Mouse (Mus musculus): ENCODE data around the gene Chd9. TPM values are rescaled to one million over a fixed set of nuclear protein-coding genes. Genes with fewer than 3 reads are reported as not detected.

Chd9 gene
- total RNA-seq, 2 experiments from 2014 or later, result 183 to 217 TPM

DNA sequence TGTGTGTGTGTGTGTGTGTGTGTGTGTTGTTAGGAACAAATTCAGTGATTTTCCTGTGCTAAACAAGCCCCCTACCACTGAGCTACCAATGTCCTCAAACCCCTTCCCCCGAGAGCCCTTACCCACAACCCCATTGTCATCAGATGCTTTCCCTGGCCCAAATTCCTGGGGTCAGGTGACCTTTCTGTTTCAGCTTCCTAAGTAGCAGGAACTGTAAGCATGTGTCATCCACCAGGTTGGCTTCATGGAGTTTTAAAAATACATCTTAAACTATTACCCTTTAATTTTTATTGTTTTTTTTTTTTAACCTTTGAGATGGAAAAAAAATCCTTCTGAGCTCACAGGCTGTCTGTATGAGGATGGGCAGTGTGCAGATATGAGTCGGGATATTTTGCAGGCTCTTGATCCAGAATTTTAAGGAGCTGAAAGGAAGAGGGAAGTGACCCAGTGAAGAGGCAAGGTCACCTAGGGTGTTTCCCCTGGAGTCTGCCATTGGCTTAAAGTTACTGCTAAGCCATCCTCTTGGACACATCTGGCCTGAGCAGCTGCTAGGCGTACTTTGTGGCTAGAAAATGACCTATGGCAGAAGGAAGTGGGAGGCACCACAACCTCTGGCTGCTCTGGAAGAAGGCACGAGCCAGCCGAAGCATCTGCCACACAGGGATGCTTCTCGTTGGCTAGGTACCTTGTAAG, 5.6 kb downstream of the Chd9 start:
- DNase-seq (ENCODE audit: low spot score in 2 of 2), result no peak
- intact Hi-C loops (cut with DNase I), result no loop called here

DNA sequence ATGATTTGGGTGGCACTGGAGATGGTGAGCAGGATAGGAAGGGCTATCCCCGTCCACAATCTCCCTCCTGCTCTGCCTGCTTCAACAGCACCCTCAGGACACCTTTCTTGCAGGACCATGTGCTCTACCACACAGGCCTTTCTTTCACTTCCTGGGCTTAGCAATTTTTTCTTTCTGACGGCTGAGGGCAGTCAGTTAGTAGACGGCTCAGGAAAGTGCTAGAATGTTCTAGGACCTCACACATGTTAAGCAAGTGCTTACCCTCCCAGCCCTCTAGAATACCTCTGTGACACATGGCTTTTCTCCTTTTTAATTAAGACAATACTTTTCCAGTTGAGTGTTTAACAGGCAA, 6.1 kb downstream of the Chd9 start:
- intact Hi-C loops (cut with DNase I), result no loop called here
- no peak for DNase-seq (ENCODE audit: low spot score in 2 of 2)

DNA sequence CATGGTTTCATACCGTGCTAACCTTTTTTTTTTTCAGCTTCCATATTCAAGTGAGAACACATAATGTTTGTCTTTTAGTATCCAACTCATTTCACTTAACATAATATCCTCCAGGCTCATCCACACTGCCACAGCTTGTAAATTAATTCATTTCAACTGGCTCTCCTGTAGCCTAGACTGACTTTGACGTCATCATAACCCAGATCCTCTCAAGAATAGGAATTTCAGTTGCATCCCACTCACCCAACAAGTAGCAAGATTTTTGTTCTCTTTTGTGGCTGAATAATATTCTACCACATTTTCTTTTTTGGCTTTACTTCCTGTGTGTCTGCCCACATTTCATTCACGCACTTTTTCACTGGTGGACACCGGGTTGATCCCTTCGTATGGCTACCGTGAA, 9.3 kb downstream of the Chd9 start:
- DNase-seq (ENCODE audit: low spot score in 2 of 2), result no peak
- intact Hi-C loops (cut with DNase I), result no loop called here

DNA sequence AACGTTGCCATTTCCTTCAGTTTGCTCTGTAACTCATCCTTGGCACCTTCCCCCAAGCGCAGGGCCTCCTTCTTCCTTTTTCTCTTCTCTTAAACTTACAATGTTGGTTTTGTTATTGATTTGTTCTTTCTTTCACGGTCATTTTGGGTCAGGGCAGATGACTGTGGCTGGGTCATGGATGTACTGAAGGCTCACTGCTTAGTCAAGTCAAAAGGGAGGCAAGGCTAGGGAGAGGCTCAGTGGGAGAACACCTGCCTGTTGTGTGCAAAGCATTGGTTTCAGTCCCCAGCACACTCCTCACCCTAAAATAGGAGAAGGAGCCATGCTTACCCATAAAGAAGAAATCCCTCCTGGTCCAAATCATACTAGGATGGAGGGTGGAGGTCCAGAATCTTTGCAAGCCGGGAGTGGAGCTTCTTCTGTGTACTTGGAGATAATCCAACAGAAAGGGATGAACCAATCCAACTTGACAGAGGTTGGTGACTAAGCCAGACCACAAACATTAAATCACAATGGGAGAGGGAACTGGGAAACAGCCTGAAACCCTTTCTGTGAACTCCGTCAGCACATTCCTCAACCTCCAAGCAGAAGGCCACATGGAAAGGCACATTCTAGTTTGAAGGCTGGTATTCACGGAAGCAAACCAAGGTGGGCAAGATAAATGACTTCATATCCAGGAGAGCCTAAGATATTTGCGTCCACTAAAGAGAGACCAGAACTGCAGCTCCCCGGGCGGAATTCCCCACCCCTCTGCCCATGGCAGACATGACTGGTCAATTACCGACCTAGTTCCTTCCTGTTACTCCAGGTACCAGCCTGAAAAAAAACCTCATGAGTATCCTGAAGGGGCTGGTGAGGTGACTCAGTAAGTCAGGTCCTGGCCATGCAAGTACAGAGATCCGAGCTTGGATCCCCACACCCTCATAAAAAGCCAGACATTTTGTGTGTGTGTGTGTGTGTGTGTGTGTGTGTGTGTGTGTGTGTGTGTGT, 11.9 kb downstream of the Chd9 start:
- no peak for DNase-seq (ENCODE audit: low spot score in 2 of 2)
- intact Hi-C loops (cut with DNase I), result no loop called here

DNA sequence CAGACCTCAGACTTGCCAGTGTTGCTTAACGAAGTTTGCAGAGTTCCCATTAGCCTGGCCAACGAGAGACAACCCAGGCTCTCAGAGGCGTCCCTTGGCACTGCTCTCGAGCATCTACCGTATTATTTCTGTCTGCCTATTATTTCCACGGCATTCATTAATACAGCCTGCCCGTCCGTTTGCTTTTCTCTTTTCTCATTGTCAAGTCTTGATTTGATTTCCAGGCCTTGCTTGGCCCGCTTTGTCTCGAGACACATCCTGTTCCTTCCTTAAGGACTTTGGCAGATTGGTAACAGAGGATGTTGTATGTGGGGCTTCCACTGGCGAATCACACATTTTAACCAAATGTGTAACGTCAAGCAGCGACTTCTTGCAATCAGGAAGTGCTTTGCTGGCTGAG, 13.2 kb downstream of the Chd9 start:
- intact Hi-C loops (cut with DNase I), result no loop called here
- no peak for DNase-seq (ENCODE audit: low spot score in 2 of 2)

DNA sequence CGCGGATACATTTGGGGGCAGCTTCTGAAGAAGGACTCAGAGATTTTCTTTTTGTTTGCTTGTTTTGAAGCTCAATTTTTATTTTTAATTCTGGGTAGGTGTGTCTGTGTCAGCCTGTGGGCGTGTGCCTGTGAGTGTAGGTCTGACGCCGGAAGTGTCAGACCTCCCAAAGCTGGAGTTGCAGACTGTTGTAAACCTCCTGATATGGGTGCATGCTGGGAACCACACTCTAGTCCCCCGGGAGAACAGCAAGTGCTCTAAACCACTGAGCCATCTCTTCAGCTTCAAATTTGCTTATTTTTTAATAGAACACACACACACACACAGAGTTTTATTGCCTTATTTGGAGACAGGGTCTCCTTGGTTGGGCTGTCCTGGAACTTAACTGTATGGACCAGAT, 15.0 kb downstream of the Chd9 start:
- intact Hi-C loops (cut with DNase I), result no loop called here

DNA sequence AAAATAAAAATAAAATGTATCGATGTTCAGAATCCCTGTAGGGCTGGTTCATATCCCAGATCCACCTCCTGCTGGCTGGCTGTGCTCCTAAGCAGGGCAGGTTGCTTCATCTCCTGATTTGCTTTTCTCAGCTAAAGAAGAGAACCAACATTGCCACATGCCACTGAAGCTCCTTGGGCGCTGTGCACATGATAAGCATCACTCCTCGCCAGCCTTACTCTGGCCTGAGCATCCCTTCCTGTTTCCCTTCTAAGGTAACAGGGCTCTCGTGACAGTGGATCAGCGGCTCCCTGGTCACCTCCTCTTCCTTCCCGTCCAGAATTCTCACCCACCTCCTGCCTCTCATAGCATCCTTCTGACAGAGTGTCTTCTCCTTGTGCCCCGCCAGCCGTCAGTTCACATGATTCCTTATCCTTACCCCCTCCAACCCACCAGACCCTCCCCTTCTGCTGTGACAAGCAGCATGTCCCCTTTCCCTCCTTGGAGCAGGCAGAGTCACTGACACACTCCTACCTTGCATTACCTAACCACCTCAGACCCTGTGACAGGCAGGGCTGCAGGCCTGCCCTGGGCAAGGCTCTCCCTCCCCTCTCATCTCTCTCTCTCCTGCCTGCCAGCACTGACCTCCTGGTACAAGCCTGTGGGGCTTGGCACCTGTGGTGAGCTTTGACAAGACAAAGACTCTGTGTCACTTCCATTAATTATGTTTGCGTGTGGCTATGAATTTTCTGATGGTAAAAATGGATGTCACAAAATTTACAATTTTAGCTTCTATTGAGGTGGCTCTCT, 16.2 kb downstream of the Chd9 start:
- no peak for DNase-seq (ENCODE audit: low spot score in 2 of 2)
- intact Hi-C loops (cut with DNase I), result no loop called here

More for the DNA sequence above, 15.0 kb downstream of the Chd9 start:
- DNase-seq (ENCODE audit: low spot score in 2 of 2), result no peak

DNA sequence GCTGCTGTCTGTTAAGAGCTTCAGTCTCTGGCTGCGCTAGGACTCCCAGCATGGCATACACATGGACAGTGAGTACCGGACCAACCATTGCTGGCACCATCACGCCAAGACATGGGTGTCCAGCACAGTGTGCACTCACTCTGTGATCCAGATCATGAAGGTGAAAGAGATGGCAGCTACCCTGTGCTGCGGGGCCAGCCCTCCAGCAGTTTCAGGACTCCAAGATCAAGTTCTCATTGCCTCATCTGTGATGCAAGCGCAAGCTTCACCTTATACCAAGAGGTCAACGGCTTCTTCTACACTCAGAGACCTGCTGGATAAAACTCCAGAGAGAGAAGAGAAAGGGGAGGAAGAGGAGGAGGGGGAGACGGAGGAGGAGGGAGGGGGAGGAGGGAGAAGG, 19.8 kb downstream of the Chd9 start:
- no peak for DNase-seq (ENCODE audit: low spot score in 2 of 2)
- intact Hi-C loops (cut with DNase I), result no loop called here

DNA sequence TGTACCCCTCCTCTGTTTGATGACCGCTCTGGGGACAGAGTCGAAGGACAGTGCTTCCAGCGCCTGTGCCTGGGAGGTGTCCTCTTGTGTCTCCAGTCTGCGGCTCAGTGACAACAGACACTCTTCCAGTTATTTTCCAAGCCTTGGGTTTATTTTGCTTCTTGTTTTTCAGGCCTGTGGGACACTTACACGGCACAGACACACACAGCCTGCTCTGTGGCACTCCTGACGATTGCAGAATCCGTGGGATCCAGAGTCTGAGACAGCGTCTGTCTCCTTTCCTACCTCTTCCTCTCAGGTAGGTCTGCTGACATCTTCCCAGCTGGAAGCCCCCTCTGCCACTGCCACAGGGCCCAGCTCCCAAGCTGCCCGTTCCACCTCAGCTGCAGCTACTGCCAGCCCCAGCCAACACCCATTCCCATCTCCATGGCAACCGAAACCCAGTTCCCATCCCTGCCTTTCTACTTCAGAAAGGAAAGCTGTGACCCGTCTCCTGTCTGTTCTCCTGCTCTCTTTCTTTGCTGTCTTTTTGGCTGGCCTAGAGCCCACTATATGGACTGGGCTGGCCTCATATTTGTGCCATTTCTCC, 21.4 kb downstream of the Chd9 start:
- intact Hi-C loops (cut with DNase I), result no loop called here
- peak; percentile 48 to 68 for DNase-seq (ENCODE audit: low spot score in 2 of 2)

DNA sequence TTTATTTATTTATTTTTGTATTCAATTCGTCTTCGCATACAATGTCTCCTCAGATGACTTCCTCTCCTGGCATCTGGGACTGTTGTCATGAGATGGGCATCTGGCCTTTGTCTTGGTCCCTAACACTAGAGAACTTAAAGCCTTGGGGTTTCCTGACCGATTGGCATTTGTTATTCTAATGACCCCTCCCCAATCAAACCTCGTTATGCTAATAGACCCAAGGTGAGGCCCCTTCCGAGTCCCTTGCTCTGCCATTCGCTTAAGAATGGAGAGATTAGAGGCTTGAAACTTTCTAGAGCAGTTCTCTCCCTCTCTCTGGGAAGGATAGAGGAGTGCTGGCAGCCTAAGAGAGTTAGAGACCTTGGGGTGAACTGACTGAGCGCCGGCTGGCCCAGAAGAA, 23.4 kb downstream of the Chd9 start:
- no peak for DNase-seq (ENCODE audit: low spot score in 2 of 2)
- intact Hi-C loops (cut with DNase I), result no loop called here

DNA sequence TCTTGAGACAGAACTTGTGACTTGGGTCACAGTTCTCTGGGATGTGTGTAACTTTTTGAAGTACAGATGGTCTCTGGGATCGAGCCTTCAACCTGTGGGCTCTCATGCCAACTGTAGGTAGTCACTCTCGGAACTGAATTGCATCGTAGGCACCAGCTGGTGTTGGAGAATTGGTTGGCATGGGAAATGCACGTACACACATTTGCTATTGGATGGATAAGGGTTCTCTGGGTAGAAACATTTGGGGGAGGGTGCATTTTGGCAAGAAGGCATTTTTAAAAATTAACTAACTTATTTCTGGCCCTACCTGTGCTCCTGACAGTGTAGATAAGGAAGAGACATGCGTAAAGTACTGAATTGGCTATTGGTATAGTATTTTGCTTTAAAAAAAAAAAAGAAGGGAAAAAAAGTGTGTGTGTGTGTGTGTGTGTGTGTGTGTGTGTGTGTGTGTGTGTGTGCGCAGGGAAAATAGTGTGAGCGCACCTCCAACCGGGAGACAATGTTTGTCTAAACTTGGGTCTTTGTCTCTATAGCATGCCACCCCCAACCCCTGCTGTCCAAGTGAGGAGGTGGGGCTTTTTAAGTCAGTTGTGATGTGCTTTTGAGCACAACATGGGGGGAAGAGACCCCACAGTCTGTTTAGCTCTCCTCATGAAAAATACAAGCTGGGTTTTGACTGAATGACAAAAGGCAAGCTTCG, 26.0 kb downstream of the Chd9 start:
- intact Hi-C loops (cut with DNase I), result no loop called here
- no peak for DNase-seq (ENCODE audit: low spot score in 2 of 2)

DNA sequence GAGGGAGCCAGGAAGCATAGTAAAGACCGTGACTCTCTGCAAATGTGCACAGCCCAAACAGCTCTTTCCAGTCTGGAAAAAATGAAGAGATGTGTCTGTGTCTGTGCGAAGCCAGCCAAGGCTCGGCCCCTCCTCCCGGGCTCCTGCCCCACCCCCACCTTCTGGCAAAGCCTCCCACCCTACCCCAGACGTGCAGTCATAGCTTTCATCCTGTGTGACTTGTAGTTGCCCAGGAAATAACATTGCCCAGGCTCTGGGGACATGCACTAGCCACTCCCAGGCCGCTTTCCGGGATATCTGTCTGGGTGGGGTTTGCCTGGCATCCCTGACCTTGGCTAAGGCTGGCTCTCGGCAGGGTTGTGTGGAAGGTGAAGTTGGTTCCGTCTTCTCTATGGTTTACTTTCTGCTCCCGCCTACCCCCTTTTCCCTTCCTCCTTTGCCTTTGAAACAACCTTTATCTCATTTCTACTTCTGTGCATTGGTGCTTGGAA, 26.6 kb downstream of the Chd9 start:
- intact Hi-C loops (cut with DNase I), result no loop called here
- DNase-seq (ENCODE audit: low spot score in 2 of 2), result no peak

DNA sequence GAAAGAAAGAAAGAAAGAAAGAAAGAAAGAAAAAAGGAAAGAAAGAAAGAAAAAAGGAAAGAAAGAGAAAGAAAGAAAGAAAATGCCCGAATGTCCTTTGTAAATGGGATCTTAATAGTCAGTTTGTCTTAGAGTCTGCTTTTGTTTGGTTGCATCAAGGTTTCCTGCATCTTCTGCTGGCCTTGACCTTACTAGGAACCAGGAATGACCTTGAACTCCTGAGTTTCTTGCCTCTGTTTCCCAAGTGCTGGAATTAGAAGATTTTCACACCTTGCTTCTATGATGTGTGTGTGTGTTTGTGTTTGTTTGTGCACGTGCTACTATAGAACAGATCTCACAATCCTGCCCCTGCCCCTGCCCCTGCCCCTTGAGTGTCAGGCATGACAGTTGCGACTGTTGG, 28.0 kb downstream of the Chd9 start:
- DNase-seq (ENCODE audit: low spot score in 2 of 2), result no peak
- intact Hi-C loops (cut with DNase I), result no loop called here

DNA sequence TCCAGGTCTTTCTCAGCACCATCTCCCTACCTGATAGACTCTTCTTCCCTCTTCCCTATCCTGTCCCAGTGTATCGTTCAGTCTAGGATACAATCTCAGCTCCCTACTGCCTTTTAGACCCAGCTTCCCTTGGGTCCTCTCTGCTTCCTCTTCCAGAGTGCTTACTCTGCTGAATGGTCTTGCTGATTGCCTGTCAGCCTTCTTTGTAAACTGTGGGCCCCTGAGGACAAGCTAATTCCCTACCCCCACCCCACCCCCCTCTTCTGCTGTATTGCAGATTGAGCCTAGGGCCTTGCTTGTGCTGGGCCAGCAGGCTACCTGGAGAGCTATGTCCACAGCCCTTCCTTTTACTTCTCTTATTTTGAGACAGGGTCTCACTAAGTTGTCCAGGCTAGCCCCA, 28.8 kb downstream of the Chd9 start:
- no peak for DNase-seq (ENCODE audit: low spot score in 2 of 2)
- intact Hi-C loops (cut with DNase I), result no loop called here

DNA sequence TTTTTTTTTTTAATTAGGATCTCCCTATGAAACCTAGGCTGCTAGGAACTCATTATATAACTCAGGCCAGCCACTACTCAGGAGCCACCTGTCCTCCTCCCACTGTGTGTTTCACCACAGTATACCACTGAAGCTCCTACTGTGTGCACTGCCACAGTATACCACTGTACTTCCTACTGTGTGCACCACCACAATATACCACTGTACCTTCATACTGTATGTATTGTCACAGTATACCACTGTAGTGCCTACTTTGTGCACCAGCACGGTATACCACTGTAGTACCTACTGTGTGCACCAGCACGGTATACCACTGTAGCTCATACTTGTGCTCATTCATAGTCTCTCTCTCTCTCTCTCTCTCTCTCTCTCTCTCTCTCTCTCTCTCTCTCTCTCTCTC, 29.9 kb downstream of the Chd9 start:
- intact Hi-C loops (cut with DNase I), result no loop called here
- DNase-seq (ENCODE audit: low spot score in 2 of 2), result no peak

DNA sequence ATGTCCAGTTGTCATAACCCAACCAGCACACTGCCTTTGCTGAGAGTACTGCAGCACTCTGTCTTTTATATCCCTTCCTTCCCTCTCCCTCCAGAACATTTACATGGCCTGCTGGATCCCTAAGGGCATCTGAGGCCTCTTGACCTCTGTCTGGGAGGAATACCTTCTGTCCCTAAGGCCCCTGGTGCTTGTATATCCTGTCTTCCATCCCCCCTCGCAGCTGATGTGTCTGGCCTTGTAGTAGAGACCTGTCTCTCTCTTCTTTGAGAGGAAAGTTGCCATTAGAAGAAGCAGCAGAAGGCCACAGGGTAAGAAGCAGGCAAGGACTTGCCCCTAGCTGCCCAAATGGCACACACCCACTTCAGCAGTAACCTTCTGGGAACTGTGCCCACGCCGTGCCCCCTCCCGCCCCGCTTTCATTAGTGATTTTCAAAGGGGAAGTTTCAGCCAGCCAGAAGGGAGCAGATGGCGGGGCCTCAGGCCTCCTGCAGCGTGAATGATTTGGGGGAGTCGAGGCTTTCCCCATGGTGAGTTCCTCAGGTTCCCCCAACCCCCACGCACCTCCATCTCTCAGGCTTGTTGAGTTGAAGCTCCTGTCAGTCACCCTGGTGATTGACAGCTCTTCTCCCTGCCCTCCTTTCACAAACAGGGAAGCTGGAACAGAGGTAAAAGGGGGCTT, 33.3 kb downstream of the Chd9 start:
- intact Hi-C loops (cut with DNase I), result no loop called here
- DNase-seq (ENCODE audit: low spot score in 2 of 2), result peak in 1 of 2 experiments; percentile 42

DNA sequence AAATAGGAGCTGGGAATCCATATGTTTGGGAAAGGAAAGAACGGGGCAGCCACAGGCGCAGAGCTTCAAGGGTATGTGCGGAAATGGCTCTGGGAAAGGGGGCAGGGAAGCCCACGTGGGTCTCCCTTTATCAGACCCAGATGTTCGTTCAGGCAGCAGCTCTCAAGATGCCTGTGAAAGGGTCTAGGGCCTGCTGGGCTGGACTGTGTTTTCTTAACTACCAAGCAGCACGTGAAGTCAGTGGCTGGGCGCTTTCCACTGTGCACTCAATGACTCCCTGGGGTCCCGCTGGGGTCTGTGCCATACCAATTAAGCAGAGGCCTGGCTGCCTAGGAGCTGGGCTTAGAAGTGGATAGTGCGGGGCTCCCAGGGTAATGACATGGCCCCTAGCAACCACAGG, 33.9 kb downstream of the Chd9 start:
- intact Hi-C loops (cut with DNase I), result no loop called here
- no peak for DNase-seq (ENCODE audit: low spot score in 2 of 2)

DNA sequence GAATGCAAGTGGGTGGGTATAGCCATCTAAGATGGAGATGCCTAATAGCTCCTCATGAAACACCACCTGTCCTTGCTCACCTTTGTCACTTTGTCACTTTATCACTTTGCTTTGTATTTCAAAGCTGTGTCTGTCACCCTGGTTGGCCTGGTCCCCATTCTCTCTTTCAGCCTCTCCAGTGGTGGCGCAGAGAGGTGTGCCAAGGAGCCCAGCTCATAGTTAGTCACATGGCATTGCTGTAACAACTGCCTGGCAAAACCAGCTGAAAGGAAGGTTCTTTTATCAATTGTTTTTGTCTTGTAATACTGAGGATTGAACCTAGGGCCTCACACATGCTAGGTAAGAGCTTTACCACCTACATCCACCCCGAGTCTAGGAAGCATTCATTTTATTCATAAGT, 38.9 kb downstream of the Chd9 start:
- no peak for DNase-seq (ENCODE audit: low spot score in 2 of 2)

DNA sequence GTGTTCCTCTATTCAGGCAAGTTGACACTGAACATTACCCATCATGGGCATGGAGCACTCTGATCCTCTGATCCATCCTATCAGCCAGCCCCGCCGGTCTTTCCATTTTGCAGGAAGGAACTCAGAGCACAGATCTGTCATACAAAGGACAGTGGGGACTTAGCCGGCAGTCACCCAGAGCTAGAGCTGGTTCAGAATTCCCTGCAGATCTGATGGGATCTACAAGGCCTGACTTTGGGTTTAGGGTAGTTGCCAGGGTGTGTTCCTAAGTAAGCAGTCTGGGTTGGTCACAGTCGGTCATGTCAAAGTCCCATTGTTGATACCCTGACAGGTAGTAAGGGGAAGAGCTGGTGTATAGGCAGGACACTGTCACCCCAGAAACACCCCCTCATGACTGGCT, 39.8 kb downstream of the Chd9 start:
- intact Hi-C loops (cut with DNase I), result loop anchor here (2.0 to 5.0 kb wide), 2 partner anchors 39 kb away; partner anchors contain the start of gene Chd9
- DNase-seq (ENCODE audit: low spot score in 2 of 2), result no peak

More for the DNA sequence above, 38.9 kb downstream of the Chd9 start:
- intact Hi-C loops (cut with DNase I), result loop anchor here (5.0 kb wide), 1 partner anchor 40 kb away; no protein-coding TSS in a partner anchor

Measured in left cerebral cortex, postnatal 36 days (tissue).